Mouse (Mus musculus) thymus, adult 18-20 months (tissue): ENCODE data around the gene Fam160a1.

Experiments used
- DNase-seq, 2 experiments: peaks; one replicate each; pipeline ENCODE4 v3.0.0; 2022; ENCODE audit warnings: mixed read lengths in 2 of 2

Gene Fam160a1

GRCm38 (mm10) chr3:85619345-85619744 is 197.7 kb downstream of the Fam160a1 start:
- no peak for DNase-seq

- DNase-seq, result no peak
Observed at GRCm38 (mm10) chr3:85618885-85619284, 198.2 kb downstream of the Fam160a1 start.

- DNase-seq, result no peak
Observed at GRCm38 (mm10) chr3:85616389-85616788, 200.7 kb downstream of the Fam160a1 start.
